Mouse (Mus musculus): Measurements from ENCODE around the gene Arxes2.

Gene Arxes2

DNA sequence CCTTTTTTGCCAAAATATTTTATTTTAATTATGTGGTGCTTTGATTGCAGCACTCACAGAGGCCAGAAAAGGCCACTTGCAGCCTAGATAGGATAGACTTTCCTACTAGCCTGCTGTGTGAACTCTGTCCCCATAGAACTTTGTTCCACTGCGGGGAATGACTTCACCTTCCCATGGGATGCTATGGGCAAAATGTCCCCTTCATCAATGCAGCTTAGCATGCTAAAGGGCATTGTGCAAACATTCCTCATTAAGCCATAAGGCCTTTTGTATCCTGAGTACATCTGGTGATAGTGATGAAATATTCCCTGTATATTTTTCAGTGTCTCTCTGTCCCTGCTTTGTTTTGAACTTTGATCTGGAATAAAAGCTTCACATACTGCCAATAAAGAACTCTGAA is 50.1 kb downstream of the Arxes2 start:
- no peak for DNase-seq
